9 mouse cellular contexts compared by ENCODE assay signal in genomic region chr2:109674532-109674931, GRCm38 (mm10). TPM values are rescaled to one million over a fixed set of nuclear protein-coding genes. Genes with fewer than 3 reads are reported as not detected.
DNase-seq lines count a peak whose midpoint lies in the region; ATAC-seq and TF ChIP-seq lines count a peak whose summit lies in the region.
"Had no signal": no experiment of that assay in that cellular context is flagged by ENCODE, and none has a peak within 500 bp of the region (broad histone marks: within the 10 kb centered on the region; RNA-seq: fewer than 3 reads in every experiment).

Bdnf (plus strand) TSS chr2:109674700.

- no peak for DNase-seq in heart, postnatal 36 days
- DNase-seq in Patski (ENCODE audit: low read depth, low spot score): no peak
- no peak for DNase-seq in hindbrain, embryonic 10.5 days (ENCODE audit: low spot score)
- DNase-seq in thymus, postnatal 10 days (ENCODE audit: low spot score in 2 of 2): no peak
- DNase-seq in gastrocnemius, adult 18-20 months (ENCODE audit: low spot score): no peak
- no peak for DNase-seq in urinary bladder, postnatal 10 days (ENCODE audit: low spot score)

- peaks cover 35% of the 10 kb centered on the region for H3K4me1 ChIP-seq in heart, embryonic 13.5 days
- H3K4me1 ChIP-seq in hindbrain, embryonic 10.5 days (replicated peaks): peaks cover 37% of the 10 kb centered on the region
- H3K4me1 ChIP-seq in liver, embryonic 12.5 days: peaks cover 9% of the 10 kb centered on the region; the same call in 1 of the 2 replicates

- no peak for ATAC-seq in heart, embryonic 13.5 days (ENCODE audit: extremely low read depth, insufficient number of reproducible peaks, low FRiP score, low TSS enrichment)
- ATAC-seq in Patski: no peak
- no peak for ATAC-seq in liver, embryonic 12.5 days

- no peak within 1 kb of the TSS for H3K9ac ChIP-seq in heart, embryonic 13.5 days
- no peak within 1 kb of the TSS for H3K9ac ChIP-seq in liver, embryonic 12.5 days

- CTCF ChIA-PET in Patski (lab: Charles Lee): no interaction called here

- H3K4me2 ChIP-seq in heart, embryonic 13.5 days: peak within 1 kb of the TSS; percentile 74
- H3K4me2 ChIP-seq in liver, embryonic 12.5 days: peak within 1 kb of the TSS; percentile 50

- no peak for TF ChIP-seq CTCF in Patski (IDR thresholded peaks at IDR 0.05)

- H3K27ac ChIP-seq in heart, embryonic 13.5 days (replicated peaks): no peak within 1 kb of the TSS
- peak within 1 kb of the TSS; percentile 17; the same call in 1 of the 2 replicates for H3K27ac ChIP-seq in hindbrain, embryonic 10.5 days
- H3K27ac ChIP-seq in liver, embryonic 12.5 days: no peak within 1 kb of the TSS

- in situ Hi-C loops in Patski (cut with MboI; ENCODE audit: low pct_unique_long_range_greater_than_20kb): no loop called here

- 2% methylated on average over 15 of the region's 15 CpGs for WGBS in heart, embryonic 13.5 days
- 2% methylated on average over 15 of the region's 15 CpGs for WGBS in hindbrain, embryonic 10.5 days
- 4% methylated on average over 15 of the region's 15 CpGs for WGBS in liver, embryonic 12.5 days (ENCODE audit: insufficient replicate concordance)

- intact Hi-C loops in heart, postnatal 36 days (cut with DNase I): no loop called here

- POLR2A ChIA-PET in Patski (lab: Charles Lee): no interaction called here

- no peaks in the 10 kb centered on the region for H3K9me3 ChIP-seq in heart, embryonic 13.5 days
- no peaks in the 10 kb centered on the region for H3K9me3 ChIP-seq in hindbrain, embryonic 10.5 days
- no peaks in the 10 kb centered on the region for H3K9me3 ChIP-seq in liver, embryonic 12.5 days (replicated peaks)

- no peaks in the 10 kb centered on the region for H3K36me3 ChIP-seq in heart, embryonic 13.5 days
- H3K36me3 ChIP-seq in hindbrain, embryonic 10.5 days: no peaks in the 10 kb centered on the region
- H3K36me3 ChIP-seq in liver, embryonic 12.5 days: no peaks in the 10 kb centered on the region

- peaks cover 91% of the 10 kb centered on the region for H3K27me3 ChIP-seq in heart, embryonic 13.5 days (replicated peaks)
- peaks cover 23% of the 10 kb centered on the region for H3K27me3 ChIP-seq in Patski
- peaks cover 63% of the 10 kb centered on the region for H3K27me3 ChIP-seq in hindbrain, embryonic 10.5 days (ENCODE audit: insufficient read depth, poor library complexity, severe bottlenecking)
- peaks cover 68% of the 10 kb centered on the region for H3K27me3 ChIP-seq in liver, embryonic 12.5 days (replicated peaks)
- H3K27me3 ChIP-seq: CH12.LX had no signal

- peak within 1 kb of the TSS; percentile 43 for H3K4me3 ChIP-seq in heart, embryonic 13.5 days
- peak within 1 kb of the TSS; percentile 55 for H3K4me3 ChIP-seq in hindbrain, embryonic 10.5 days
- H3K4me3 ChIP-seq in liver, embryonic 12.5 days: peak within 1 kb of the TSS; percentile 30

RNA-seq across cellular contexts. Expression of gene Bdnf, which starts in this region (rescaled TPM):
- 0.75 and 0.78 TPM in 2 replicates for polyA plus RNA-seq in heart, embryonic 13.5 days (2015; fragmentation: Nextera tagmentation; extraction: Ambion mirVana)
- total RNA-seq in heart, postnatal 36 days (2021): 1 to 10 TPM; 5.3 to 7.9 TPM
- polyA plus RNA-seq in Patski (2021): 15.4 TPM
- 2.0 and 3.5 TPM in 2 replicates for polyA plus RNA-seq in hindbrain, embryonic 10.5 days (2016; fragmentation: Nextera tagmentation; extraction: Ambion mirVana)
- polyA plus RNA-seq in liver, embryonic 12.5 days (2016; fragmentation: Nextera tagmentation; extraction: Ambion mirVana): 0.25 and 0.33 TPM in 2 replicates
- total RNA-seq in gastrocnemius, adult 18-20 months (2021): under 1 TPM; 0.25 to 0.33 TPM

Comparison
In these comparisons a context has a peak if more than half of its experiments do, and no peak if none do; other contexts are left out.
1. RNA of gene Bdnf (total RNA-seq): 5.3 to 7.9 TPM in heart, postnatal 36 days; 0.25 to 0.33 TPM in gastrocnemius, adult 18-20 months; every median in the first group is over 4 times any median in the second.
2. Peak in every context shown above with its lines, with median percentiles within 50 percentile points of each other: H3K4me3 ChIP-seq.